Mouse (Mus musculus): ENCODE measurements around the gene Pakap.

Pakap gene

DNA sequence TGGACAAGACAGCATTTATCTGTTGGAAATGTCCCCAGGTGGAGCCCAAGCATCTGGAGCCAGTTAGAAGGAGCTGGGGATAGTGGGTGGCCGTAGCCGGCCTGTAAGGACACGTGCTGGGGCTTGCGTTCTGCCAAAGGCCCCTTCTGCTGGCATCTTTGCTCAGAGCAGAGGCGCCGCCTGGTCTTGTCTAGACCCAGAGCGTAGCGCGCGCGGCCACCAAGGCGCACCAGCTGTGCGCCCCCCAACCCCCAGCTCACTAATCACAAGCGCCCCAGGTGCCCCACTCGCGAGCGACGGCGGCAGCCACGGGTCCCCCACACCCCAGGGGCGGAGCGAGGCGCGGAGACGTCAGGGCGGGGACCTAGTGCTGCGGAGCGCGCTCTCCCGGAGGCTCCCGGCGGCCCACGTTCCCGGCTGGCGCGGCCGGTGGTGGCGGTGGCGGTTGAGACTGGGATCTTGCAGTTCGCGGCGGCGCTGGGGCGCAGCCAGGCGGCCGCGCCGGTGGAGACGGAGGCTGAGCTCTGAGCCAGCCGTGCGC, at the start of gene Pakap:
Gene Pakap (plus strand): TSS at position 514 of the 541 bp plus-strand sequence.
- DNase-seq (ENCODE audit: low read depth, low spot score), result no peak

DNA sequence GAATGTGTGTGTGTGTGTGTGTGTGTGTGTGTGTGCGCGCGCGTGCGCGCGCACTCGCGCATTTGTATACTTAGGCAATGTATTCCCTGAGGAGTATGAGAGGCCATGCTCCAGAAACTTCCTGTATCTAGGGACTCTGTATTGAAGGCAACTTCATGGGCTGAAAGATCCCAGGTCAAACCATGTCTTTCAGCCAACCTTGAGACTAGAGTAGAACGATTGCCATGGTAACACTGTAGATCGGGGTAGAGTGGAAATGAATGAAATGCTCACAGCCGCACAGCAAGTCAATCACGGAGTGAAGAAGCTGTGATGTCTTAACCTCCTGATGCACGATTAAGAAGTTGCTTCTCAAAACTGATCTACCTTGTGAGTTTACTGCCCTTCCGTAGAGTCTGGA, 44.5 kb upstream of the Pakap start:
- no peak for DNase-seq (ENCODE audit: low read depth, low spot score)

DNA sequence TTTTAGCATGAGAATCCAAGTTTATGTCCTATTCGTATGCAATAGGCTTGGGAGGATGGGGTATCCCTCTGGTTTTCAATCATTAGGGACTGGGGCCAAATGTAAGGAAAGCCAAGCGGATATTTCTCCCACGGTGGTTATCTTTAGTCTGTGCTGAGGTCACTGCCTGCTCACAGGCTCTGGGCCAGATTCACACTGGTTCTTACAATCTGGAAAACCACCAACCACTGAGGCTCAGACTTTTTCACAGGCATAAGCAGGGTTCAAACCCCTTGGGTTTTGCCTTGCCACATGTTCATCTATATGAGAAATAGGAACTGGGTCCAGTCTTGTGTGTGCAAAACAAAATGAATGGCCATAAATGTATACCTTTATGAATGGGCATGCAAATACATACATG, 43.5 kb upstream of the Pakap start:
- no peak for DNase-seq (ENCODE audit: low read depth, low spot score)

DNA sequence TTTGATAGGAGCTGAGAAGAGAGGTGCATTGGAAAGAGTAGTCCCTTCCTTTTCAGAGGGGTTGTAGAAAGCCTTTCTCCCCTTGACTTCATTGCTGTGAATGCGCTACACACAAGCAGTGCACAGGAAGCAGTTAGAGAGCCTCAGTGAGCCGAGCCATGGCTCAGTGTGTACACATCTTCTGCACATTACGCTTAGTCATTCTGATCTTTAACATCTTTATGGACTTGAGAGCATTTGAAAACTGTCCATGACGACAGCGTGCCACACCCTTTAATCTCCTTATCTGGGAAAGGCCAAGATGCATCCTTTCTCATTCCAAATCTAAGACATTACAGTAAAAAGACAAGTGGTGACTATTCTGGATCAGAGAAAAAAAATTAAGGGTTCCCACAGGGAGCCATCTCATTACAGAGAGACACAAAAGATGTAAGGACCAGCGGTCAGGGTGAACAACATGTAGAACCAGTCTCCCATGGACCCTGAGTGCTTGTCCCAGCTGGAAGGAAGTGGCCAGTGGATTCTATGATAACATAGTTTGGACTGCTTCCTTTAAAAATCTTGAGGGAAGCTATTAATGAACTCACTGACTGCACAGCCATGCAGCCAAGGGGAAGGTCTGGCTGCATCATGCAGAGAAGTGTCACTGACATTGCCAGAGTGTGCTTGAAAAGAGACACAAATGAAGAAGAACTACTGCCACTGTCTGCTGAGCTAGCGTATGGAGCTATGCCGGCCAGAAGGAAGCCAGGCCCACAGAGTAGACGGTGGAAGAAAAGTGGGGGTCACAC, 42.6 kb upstream of the Pakap start:
- DNase-seq (ENCODE audit: low read depth, low spot score), result no peak

DNA sequence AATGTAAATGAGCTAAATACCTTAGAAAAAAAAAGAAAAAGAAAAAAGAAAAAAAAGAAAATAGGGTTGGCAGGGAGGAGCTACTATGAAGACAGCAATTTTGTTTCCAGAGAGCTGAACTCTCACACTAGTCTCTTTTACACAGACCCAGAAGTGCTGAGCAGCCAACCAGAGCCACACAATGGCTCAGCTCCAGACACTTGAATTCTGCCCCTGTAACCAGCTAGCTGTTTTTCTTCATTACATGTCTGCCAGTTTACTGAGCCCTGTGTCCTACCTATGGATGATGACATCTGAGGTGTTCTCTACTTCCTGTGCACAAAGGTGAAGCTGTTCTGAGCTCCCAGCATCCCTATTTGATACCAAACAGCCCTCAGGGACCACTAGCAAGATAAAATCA, 39.7 kb upstream of the Pakap start:
- DNase-seq (ENCODE audit: low read depth, low spot score), result no peak

DNA sequence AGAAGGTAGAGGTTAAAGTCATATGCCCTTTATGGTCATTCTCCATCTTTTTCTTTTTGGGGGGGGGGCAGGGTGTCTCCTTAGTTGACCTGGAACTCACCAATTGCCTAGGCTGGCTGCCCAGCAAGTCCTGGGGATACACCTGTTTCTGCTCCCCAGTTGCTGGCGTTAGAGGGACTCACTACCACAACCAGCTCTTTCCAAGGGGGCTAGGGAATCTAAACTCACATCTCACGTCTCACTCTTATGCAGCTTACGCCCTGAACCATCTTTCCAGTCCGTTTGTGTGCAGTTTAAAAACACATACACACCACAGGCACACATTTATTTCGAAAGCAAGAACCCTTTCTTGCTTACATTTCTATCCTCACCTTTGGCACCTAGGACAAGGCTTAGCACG, 34.3 kb upstream of the Pakap start:
- no peak for DNase-seq (ENCODE audit: low read depth, low spot score)

DNA sequence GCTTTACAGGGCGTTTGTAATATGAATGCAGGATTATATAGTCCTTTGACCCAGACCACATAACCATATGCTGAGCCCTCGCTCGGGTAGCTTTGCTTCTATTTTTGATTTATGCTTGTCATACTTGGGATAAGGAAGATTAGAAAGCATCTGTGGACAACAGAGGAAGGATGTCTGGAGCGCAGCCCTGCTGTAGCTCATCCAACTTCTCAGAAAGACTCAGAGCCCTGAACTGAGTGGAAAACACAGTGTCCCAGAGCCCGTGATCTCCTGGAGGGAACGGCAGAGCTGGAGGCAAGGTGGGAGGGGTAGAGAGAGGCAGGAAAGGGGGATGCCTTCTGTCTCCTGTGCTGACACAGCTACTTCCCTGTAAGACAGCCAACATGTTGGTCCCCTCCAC, 33.7 kb upstream of the Pakap start:
- DNase-seq (ENCODE audit: low read depth, low spot score), result no peak

DNA sequence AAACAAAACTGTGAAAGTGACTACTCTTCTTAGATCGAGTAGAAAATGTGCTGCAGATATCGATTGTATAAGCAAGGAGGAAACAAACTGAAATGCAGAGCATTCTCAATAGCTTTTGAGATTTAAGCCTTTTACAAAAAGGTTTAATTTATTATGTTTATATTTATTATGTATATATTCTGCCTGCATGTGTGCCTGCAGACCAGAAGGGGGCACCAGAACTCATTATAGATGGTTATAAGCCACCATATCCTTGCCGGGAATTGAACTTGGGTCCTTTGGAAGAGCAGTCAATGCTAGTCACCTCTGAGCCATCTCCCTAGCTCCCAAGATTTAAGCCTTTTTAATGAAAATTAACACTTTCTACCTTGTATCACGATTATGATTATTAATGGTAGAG, 32.9 kb upstream of the Pakap start:
- DNase-seq (ENCODE audit: low read depth, low spot score), result no peak

DNA sequence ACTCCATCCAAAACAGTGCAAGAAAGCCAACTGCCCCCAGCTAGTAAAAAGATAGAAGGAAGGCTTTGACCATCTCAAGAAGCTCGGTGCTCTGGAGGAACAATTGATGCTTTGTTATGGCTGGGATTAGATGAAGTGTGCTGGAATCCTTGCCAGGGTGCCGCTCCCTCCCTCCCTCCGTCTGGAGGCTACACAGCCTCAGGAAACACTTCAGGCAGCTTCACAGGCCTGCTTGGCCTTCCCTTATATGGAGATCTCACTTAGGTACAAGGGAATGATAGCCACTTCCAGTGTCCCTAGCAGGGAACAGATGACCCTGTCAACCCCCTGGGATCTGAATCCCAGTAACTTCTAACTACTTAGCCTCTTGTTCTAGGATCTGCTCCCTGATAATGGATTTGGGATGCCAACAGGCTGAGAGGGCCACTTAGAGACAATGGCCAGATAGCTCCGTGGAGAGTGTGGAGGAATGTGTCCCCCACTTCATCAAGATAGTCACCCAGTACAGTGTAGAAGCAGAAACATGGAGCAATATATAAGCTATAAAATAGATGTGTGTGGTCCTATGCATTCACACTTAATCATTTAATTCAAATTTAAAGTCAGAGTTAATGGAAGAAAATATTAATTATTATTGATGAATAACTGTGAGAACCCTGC, 29.8 kb upstream of the Pakap start:
- DNase-seq (ENCODE audit: low read depth, low spot score), result no peak

DNA sequence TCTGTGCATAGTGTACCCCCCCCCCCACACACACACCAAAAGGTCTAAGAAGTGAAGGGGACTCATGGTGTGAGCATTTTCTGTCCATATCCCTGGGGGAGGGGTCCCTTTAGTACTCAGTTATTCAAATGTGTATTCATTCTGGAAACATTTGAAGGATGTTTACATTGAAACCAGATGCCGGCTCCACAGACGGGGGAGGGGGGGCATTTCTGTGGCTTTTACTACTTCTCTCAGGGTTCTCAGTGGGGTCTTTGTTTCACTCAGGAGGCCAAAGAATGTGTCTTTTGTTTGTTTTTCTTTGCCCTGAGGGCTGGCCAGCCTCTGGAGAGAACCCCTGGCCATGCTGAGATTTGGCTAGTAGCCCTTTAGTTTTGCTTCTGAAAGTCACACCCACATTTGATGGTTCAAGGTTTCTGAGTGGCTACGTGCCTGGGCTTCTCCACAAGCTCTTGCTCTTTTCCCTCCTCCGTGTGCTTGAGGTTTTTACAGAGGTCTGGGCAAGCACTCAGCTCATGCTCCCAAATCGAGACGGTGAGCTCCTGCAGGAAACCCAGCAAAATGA, 24.2 kb upstream of the Pakap start:
- DNase-seq (ENCODE audit: low read depth, low spot score), result no peak

DNA sequence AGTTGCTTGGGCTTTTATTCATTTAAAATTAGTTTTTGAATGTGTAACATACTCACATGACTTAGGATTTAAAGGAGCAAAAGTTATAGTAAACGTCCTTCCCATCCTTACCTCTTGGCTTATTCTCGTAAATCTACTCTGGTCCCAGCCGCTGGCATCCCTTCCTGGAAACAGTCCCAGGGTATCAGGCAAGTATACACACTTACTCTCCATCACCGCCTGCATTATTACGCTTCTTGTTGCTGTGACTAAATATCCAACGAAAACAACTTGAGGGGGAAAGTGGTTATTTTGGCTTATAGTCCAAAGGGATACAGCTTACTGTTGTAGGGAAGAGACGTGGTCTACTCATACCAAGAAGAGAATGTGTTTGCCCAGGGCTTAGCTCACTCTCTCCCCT, 20.2 kb upstream of the Pakap start:
- DNase-seq (ENCODE audit: low read depth, low spot score), result no peak

DNA sequence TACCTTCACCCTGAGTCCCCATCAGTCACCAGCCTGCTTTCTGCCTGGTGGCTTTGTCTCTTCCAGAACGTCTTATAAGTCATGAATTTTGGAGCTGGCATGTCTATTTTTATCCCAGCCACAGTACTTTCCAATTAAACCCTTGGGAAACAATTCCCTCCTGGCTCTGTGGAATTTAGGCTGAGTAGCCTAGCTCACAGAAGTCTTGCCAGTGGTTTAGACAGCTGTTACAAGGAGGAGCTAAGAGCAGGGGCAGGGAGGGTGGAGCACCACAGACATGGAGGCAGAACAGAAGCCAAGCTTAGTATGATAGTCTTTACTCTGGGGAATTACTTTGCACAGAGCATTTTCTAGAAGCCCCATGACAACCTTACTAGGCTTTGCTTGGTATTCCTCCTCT, 17.8 kb upstream of the Pakap start:
- no peak for DNase-seq (ENCODE audit: low read depth, low spot score)

DNA sequence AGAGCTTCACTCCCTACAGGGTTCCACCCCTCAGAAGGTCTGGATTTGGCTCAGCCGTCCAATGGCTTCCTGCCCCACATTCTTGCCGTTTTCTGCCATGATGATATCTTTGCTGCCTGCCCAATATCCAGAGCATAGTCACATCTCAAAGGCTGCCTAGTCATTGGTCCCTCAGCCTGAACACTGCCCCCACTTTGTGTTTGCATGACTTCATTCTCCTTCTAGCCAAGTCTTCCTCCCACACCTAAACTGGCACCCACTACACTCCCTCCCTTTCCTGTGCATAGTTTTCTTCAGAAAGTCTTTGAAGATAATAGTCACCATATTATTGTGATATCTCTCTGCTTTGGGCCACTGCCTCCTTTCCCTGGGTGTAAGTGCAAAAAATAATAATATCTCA, 10.9 kb upstream of the Pakap start:
- DNase-seq (ENCODE audit: low read depth, low spot score), result no peak

DNA sequence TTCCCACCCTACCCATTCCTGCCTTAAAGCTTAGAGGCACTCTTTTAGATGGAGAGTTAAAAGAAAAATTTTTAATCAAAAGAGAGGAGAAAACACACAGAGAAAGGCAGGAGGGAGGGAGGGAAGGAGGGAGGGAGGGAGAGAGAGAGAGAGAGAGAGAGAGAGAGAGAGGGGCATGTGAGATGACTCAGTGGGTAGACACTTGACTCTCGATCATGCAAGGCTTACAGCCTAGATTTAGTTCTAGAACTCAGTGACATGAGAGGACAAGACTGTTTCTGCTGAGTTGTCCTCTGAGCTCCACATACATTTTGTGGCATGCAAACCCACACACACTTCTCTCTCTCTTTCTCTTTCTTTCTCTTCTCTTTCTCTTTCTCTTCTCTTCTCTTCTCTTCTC, 8.5 kb upstream of the Pakap start:
- no peak for DNase-seq (ENCODE audit: low read depth, low spot score)

DNA sequence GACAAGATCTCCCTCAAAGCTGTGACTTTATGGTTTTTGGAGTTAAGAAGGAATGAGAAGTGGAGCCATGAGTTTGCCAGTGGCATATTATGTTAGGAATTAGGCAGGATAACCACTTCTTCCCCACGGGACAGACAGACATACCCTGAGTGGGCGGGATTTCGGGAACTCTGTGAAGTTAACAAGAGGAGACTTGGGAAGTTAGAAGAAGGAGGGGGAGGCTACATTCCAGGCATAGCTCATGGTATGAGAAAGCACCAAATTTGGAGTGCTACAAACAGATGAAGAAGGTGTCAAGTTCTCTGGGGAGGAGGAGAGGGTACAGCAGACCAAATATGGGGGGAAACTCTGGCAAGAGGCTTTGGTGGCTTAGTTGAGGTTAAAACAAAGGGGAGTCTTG, 8.0 kb upstream of the Pakap start:
- DNase-seq (ENCODE audit: low read depth, low spot score), result no peak

DNA sequence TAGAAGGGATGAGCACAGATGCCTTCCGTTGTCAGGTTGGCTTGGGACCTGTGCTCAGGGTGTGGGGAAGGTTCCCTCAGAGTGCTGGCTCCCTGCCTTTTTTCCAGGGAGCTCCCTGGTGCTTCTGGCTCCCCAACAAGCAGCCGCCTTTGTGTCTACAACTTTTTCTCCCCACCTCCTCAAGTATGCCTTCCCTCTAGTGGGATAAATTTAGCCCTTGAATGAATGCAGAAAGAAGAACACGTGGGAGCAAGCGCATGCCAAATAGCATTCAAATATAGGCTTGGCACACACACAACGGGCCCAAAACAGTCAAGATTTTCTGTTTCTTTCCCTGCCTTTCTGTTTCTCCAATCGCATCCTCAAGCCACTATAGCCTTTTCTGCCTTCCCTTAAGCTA, 6.9 kb upstream of the Pakap start:
- no peak for DNase-seq (ENCODE audit: low read depth, low spot score)

DNA sequence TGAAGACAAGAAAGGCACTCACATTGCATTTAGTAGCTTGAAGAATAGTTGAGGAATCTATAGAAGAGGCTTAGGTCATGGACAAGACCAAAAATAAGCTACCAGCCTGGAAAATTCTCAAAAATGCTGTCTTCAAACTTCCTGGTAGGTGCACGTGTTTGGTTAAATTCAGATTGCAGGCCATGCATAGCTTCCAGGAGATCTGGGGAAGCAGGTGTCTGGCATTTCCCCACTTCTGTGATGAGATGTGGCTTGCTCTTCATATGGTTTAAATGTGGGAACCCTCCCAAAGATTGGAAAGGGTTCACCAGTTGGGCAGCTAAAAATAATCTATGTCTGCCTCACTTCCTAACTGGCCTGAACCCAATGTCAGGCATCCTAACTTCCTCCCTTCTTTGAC, 2.7 kb upstream of the Pakap start:
- no peak for DNase-seq (ENCODE audit: low read depth, low spot score)

DNA sequence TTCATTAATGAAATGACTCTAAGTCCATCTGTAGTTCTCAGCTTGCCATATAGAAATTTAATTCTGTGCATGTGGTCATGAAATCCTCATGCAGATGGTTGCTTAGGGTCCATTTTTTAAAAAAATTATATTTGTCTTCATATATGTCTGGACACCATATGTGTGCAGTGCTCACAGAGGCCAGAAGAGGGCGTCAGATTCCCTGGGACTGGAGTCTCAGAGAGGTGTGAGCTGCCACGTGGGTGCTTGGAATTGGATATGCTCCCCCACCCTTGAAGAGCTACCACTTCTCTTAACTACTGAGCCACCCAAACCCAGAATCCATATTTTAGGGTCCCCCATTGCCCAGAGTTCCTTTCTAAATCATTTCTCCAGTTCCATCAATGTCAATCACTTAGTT, 2.2 kb upstream of the Pakap start:
- DNase-seq (ENCODE audit: low read depth, low spot score), result no peak

DNA sequence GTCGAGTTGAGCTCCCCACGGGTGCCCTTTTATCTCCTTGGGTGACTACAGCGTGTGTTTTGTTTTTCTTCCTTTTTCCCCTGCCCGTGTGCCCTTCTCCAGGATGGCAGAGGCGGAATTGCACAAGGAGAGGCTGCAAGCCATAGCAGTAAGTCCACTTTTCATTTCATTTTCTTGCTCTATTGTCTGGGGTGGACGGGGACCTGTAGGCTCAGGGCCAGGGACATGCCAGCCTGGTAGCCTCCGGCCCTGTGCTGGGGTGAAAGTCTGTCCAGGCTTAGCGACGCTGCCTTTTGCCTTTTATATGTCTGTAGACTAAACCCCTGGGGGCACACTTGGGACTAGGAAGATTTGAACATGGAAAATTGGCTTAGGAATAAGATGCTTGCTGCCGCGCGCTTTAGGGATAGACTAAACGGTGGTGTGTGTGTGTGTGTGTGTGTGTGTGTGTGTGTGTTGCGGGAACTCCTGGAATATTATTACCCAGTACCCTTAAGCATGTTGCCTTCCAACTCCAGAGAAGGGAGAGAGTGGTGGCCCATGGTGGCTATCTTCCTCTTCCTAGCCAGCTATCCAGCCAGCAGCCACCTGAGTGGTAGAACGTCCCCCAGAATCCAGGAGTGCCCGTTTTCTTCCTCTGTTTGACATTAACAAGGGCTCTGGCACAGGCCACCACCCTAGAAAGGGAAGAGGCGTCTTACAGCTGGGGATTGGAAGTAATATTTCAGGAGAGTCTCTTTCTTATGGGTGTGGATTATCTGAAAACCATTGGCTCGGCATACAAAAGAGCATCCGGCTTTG, 489 bp downstream of the Pakap start:
- DNase-seq (ENCODE audit: low read depth, low spot score), result no peak

DNA sequence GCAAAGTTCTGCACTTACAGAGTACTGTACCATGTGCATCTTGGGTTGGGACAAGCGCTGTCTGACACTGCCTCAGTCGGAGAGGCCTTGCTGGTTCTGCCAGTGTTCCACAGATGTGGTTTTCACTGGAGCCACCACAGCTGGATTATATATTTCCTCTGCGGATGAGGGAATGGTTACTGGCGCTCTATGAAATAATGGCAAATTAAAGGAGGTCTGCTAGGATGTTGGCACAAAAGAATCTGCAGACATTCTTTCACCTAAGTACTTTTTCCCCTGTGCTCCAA, 1.0 kb downstream of the Pakap start:
- no peak for DNase-seq (ENCODE audit: low read depth, low spot score)

DNA sequence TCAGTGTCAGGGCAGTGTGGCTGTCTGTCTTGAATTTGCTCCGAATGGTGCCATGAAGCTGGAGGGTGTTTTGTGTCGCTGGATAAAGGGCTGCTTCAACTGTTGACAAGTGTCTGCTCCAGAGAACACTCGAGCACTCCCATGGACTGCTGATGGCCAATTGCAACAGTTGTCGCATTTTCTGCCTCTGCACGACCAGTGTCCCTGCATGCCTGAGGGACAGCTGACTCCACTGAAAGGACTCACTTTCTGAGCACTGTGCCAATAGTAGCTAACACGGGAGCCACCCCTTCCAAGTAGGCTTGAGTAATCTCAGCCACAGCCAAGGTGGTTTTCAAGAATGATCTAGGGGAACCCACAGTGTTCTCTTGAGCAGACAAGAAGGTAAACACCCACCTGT, 1.7 kb downstream of the Pakap start:
- DNase-seq (ENCODE audit: low read depth, low spot score), result no peak

DNA sequence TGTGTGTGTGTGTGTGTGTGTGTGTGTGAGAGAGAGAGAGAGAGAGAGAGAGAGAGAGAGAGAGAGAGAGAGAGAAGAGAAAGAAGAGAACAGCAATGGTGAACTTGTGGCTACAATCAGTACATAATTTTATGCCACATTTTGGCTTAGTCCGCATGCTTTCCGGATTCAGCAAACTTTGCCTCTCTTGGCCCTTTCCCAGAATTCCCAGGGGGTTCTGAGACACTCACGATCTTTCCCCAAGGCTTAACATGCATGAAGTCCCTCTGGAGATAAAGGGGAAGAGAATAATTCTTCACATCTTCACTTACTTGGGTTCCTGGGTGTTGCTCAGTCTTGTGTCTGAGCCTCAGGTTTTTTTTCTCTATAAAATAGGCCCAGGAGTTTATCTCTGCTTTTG, 2.2 kb downstream of the Pakap start:
- no peak for DNase-seq (ENCODE audit: low read depth, low spot score)
